Mouse (Mus musculus) intestine, postnatal 0 days (tissue): ENCODE measurements around the gene Heatr9. TPM values are rescaled to one million over a fixed set of nuclear protein-coding genes. Genes with fewer than 3 reads are reported as not detected.

Experiments
- ATAC-seq: fragments of 200-750 bp; cut with Nextera tagmentation; 2 replicates; pipeline ENCODE4 v1.8.0; 2017; ENCODE audit warnings: mild to moderate bottlenecking, moderate TSS enrichment, moderate library complexity
- H3K27ac ChIP-seq: fragments of 300-500 bp; sonication (generic); 2 replicates; pipeline ENCODE4 v1.5.1; 2014; ENCODE audit warnings: mild to moderate bottlenecking, low read depth, low read length, moderate library complexity
- H3K27me3 ChIP-seq: fragments of 300-500 bp; sonication (generic); replicated peaks from 2 replicates; pipeline ENCODE4 v1.6.1; 2014; ENCODE audit warnings: low read length, mixed read lengths; ENCODE audit not compliant: control insufficient read depth, insufficient read depth
- H3K36me3 ChIP-seq: fragments of 300-500 bp; sonication (generic); 2 replicates; pipeline ENCODE4 v1.6.1; 2014; ENCODE audit warnings: mild to moderate bottlenecking, moderate library complexity; ENCODE audit not compliant: control insufficient read depth, insufficient read depth
- H3K4me1 ChIP-seq: fragments of 300-500 bp; sonication (generic); replicated peaks from 2 replicates; pipeline ENCODE4 v1.6.1; 2014; ENCODE audit warnings: antibody characterized with exemption, low read length, mixed read lengths; ENCODE audit not compliant: control insufficient read depth, insufficient read depth
- H3K4me2 ChIP-seq: fragments of 300-500 bp; sonication (generic); replicated peaks from 2 replicates; pipeline ENCODE4 v1.6.1; 2014; ENCODE audit warnings: low read depth, mild to moderate bottlenecking, moderate library complexity
- H3K4me3 ChIP-seq: fragments of 300-500 bp; sonication (generic); 2 replicates; pipeline ENCODE4 v1.5.1; 2014; ENCODE audit warnings: low read depth, low read length
- H3K9ac ChIP-seq: fragments of 300-500 bp; sonication (generic); 2 replicates; pipeline ENCODE4 v1.6.1; 2014; ENCODE audit warnings: mild to moderate bottlenecking, low read depth, low read length
- H3K9me3 ChIP-seq: fragments of 300-500 bp; sonication (generic); 2 replicates; pipeline ENCODE4 v1.6.1; 2016; ENCODE audit warnings: mixed run types; ENCODE audit not compliant: control insufficient read depth
- CTCF ChIP-seq: sonication (generic); IDR thresholded peaks from 2 replicates; pipeline ENCODE4 v1.5.1; 2016; ENCODE audit warnings: low read depth, mild to moderate bottlenecking, control low read depth, antibody characterized with exemption, moderate library complexity
- WGBS: fragments of 180-500 bp; shearing (Covaris S2); extraction: QIAGEN DNeasy Blood & Tissue Kit; methylation state at CpG from one replicate; pipeline ENCODE4 v1.1.7; 2014; 5-methylcytosine and 5-hydroxymethylcytosine counted together
- polyA plus RNA-seq: library from polyadenylated mRNA; unstranded; fragments of >200 nt; fragmentation: Nextera tagmentation; extraction: Ambion mirVana; gene quantifications from 2 replicates; pipeline ENCODE4 v1.2.1, GENCODE M21; 2015

Gene Heatr9
- polyA plus RNA-seq, 1 experiment from 2014 or later = not detected

DNA sequence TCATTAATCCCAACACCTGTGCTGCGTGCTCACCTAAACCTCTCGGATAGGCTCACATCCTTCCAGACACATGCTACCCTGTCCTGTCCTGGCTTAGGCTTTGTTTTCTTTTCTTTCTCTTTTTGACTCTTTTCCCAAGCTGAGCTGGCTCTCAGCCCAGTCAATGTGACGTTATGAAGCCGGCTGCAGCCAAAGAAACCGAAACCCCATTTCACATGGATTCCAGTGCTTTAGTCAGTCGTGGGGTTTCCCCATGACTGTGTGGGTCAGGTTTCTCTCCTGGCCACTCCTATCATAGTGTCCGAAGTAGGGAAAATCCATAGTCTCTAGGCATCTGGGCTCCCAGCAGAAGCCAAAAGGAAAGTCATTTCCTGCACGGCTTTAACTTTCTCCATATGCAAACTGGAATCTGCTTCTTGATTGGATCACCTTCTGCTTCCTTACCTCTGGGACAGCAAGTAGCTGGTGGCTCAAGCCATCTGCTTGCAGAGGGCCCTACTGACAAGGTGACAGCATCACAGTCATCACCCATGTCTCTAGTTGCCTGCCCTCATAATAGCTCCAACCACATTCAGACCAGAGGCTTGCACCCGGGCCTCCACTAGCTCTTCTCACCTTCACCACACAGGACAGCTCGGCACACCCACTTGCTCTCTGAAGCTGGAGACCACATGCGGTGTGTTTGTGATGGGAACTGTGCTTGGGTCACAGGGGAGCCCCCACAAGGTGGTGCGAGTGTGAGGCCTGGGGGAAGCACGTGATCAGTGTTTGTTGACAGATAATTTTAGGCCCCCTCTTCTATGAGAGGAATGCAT is 12.8 kb upstream of the Heatr9 start:
- H3K4me1 ChIP-seq = no peaks in the 10 kb centered on the region
- H3K4me2 ChIP-seq = peak overlapping the region; percentile 43
- H3K27me3 ChIP-seq = no peaks in the 10 kb centered on the region
- no peaks in the 10 kb centered on the region for H3K36me3 ChIP-seq
- no peak for TF ChIP-seq CTCF
- WGBS = 44% methylated on average over 13 of the region's 13 CpGs
- no peak for ATAC-seq
- H3K9ac ChIP-seq = no peak overlapping the region
- no peak overlapping the region for H3K27ac ChIP-seq
- H3K4me3 ChIP-seq = no peak overlapping the region
- H3K9me3 ChIP-seq = no peaks in the 10 kb centered on the region

DNA sequence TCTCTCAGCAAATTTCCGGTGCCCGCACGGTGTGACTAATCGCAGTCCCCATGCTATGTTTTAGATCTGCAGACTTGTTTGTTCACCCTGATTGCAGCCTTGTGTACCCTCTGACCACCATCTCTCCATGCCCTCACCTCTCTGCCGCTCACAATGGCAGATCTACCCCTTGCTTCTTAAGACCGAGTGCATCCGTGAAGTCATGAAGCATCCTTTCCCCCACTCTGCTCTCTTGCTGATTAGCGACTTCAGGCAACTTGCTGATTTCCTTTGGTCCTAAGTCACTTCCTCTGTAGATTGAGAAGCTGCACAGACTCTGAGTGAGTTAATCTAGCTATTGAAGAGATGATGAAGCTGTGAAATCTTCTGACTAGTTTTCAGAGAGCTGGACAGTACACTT is 12.2 kb upstream of the Heatr9 start:
- no peak for ATAC-seq
- Histone ChIP-seq H3K36me3 (no peaks in the 10 kb centered on the region), H3K27ac (no peak overlapping the region), H3K27me3 (no peaks in the 10 kb centered on the region), H3K4me3 (no peak overlapping the region), H3K4me2 (peak overlapping the region; percentile 43; the same call in 1 of the 2 replicates), H3K9ac (no peak overlapping the region), H3K4me1 (no peaks in the 10 kb centered on the region), H3K9me3 (no peaks in the 10 kb centered on the region)
- TF ChIP-seq CTCF = no peak
- 74% methylated on average over 8 of the region's 8 CpGs for WGBS

DNA sequence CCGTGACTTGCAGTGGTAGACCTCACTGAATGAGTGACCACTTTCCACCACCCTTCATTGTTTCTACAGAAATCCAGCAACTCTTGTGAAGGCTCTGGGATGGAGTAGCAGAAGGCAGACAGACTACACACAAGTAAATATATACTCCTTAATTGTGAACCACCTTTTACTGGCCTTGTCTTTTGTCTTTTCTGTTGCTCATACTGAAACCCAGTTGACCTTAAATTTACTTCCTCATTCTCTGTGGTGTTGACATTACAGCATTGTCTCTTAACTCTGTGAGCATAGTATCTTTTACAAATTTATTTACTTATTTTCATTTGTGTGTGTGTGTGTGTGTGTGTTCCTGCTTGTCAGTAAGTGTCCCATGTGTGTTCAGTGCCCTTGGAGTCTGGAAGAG is 11.2 kb upstream of the Heatr9 start:
- Histone ChIP-seq H3K9me3 (no peaks in the 10 kb centered on the region), H3K4me1 (no peaks in the 10 kb centered on the region), H3K4me2 (no peak overlapping the region), H3K27me3 (no peaks in the 10 kb centered on the region), H3K27ac (no peak overlapping the region), H3K9ac (no peak overlapping the region), H3K36me3 (no peaks in the 10 kb centered on the region), H3K4me3 (no peak overlapping the region)
- ATAC-seq = no peak
- WGBS = 100% methylated on average over 1 of the region's 1 CpGs
- TF ChIP-seq CTCF = no peak

DNA sequence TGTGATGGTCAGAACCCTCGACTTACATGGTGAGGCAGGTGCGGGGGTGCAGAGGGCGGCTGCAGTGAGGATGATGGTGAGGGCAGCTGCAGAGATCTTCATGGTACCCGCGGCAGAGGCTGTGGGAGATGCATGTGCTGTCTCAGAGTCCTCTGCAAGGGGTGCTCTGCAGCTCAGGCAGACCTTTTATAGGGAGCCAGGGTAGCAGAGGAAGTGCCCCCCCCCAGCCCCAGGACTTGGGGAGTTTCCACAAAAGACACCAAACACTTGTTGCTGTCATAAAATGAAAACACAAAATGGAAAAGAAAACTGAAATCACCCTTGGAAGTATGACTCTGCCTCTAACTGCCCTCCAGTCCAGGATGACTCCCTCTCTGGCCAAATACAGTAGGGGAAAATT is 8.4 kb upstream of the Heatr9 start, which contains the start of gene Ccl5:
Ccl5 (minus strand) TSS at position 159 of the 400 bp plus-strand sequence.
- 86% methylated on average over 5 of the region's 5 CpGs for WGBS
- Histone ChIP-seq H3K27ac (no peak within 1 kb of the TSS), H3K36me3 (no peaks in the 10 kb centered on the region), H3K27me3 (no peaks in the 10 kb centered on the region), H3K9me3 (no peaks in the 10 kb centered on the region), H3K9ac (no peak within 1 kb of the TSS), H3K4me3 (no peak within 1 kb of the TSS), H3K4me1 (no peaks in the 10 kb centered on the region), H3K4me2 (no peak within 1 kb of the TSS)
- TF ChIP-seq CTCF = no peak
- ATAC-seq = no peak

DNA sequence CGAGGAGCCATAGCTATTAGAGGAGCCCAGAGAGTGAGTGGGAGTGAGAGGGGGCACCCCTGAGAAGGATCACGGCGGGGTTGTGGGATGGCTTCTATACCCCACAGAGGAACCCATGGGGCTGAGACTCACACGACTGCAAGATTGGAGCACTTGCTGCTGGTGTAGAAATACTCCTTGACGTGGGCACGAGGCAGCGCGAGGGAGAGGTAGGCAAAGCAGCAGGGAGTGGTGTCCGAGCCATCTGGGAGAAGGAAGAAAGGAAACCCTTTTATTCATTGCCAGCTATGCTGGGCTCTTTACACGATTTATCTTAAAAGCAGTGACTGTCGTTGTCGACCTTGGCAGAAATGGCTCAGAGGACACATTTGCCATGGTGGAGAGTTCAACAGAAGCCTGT is 7.0 kb upstream of the Heatr9 start:
- no peaks in the 10 kb centered on the region for H3K9me3 ChIP-seq
- no peak overlapping the region for H3K27ac ChIP-seq
- no peak overlapping the region for H3K4me2 ChIP-seq
- 79% methylated on average over 12 of the region's 12 CpGs for WGBS
- H3K9ac ChIP-seq = no peak overlapping the region
- ATAC-seq = no peak
- TF ChIP-seq CTCF = no peak
- no peaks in the 10 kb centered on the region for H3K4me1 ChIP-seq
- H3K4me3 ChIP-seq = no peak overlapping the region
- H3K27me3 ChIP-seq = no peaks in the 10 kb centered on the region
- no peaks in the 10 kb centered on the region for H3K36me3 ChIP-seq

DNA sequence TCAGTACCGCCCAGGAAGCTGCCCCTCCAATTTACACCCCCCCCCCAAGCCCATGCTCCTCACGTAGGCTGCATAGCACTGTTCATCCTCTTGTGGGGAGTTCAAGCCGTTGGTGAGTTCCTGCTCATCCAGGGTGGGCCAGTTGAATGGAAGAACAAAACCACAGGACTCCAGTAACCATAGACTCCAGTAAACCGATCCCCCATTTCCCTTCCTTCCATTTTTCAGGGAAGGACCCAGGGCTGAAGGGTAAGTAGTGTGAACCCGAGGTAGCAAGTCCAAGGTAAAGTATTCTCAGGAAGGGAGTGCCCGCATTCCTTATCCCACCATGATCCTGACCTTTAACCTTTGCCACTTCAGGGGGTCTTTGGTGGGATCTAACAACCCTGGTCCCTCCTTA is 3.6 kb downstream of the Heatr9 start:
- no peak overlapping the region for H3K4me3 ChIP-seq
- ATAC-seq = no peak
- WGBS = 75% methylated on average over 6 of the region's 6 CpGs
- H3K4me1 ChIP-seq = no peaks in the 10 kb centered on the region
- no peaks in the 10 kb centered on the region for H3K27me3 ChIP-seq
- no peaks in the 10 kb centered on the region for H3K36me3 ChIP-seq
- no peak overlapping the region for H3K27ac ChIP-seq
- no peak overlapping the region for H3K9ac ChIP-seq
- TF ChIP-seq CTCF = no peak
- no peaks in the 10 kb centered on the region for H3K9me3 ChIP-seq
- H3K4me2 ChIP-seq = no peak overlapping the region
